Mouse (Mus musculus): Measurements from ENCODE around the gene Tenm4.

Gene Tenm4

DNA sequence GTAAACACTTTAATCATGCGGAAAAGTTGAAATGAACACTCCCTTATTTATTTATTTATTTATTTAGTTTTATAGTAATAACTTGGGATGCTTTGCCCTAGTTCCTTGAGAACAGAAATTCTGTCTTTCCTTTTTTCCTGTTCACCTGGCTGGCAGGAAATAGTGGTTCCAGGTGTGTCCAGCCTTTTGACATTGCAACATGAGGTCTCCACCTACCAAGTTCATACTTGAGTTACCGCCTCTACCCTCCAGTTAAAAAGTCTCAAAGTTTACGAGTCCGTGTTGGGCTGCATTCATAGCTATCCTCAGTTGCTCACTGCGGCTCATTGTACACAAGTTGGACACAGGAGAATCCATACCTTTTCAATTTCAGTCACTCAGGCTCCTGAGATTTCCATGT lies 781.0 kb downstream of the Tenm4 start:
- DNase-seq (ENCODE audit: low spot score in 2 of 2) = no peak

GRCm38 (mm10) chr7:96959168-96959567 lies 788.1 kb downstream of the Tenm4 start:
- DNase-seq (ENCODE audit: low spot score in 2 of 2) = peak; percentile 15 to 49
